Mouse (Mus musculus) heart, postnatal 14 days (tissue): ENCODE measurements at regions not wholly inside any gene's neighbourhood (a gene's known extent, or its start where the extent isn't known, plus 50 kb on each side); places are given as distances from the start of the nearest gene placed in this dataset.

Experiments used
- DNase-seq, 2 experiments: peaks; one replicate each; pipeline ENCODE4 v3.0.0; 2021 to 2022
- intact Hi-C: fragments of 180-260 bp; cut with DNase I; formaldehyde crosslinking; loops from one replicate; pipeline ENCODE4 v1.15.1; 2025

- no peak for DNase-seq
- intact Hi-C loops, result no loop called here
These were observed 676.5 kb downstream of the Pcdh7 start for GRCm38 (mm10) chr5:58394277-58394676.

- intact Hi-C loops, result no loop called here
- peak; percentile 26 to 37 for DNase-seq
These were observed 710.5 kb downstream of the Pcdh7 start for GRCm38 (mm10) chr5:58428265-58428664.

- intact Hi-C loops, result no loop called here
- DNase-seq, result no peak
These were observed 718.7 kb downstream of the Pcdh7 start for GRCm38 (mm10) chr5:58436432-58436831.
